10 mouse cellular contexts compared by ENCODE assay signal in the genomic region with DNA sequence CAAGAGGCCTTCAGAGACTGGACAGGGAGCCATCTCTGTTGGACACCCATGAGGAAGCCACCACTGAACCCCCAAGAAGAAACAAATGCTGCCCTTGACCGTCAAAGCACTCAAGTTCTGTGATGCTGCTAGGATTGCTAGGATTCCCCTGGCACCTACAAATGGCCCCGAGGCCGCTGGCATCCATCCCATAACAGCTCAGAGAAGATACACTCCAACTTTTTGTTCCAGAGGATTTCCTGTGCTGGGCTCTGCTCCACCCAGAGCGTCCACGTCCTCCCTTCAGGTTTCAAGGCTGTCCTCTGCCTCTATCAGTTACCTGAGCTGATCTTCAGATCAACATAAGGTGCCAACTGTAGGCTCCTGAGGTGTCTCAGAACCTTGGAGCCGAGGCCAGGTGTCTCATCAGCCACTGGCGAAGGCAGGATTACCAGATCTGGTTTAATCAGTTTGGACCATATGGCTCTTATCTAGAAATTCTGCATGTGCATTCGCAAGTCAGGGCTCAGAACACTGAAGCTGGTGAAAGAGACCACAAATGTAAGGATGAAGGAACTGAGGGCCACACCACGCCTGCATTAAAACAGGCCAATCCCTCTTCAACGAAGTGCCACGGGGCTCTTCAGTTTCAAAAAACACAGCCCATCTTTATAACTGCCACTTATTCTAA. TPM values are rescaled to one million over a fixed set of nuclear protein-coding genes. Genes with fewer than 3 reads are reported as not detected.
A peak's percentile ranks its signal among the peaks of the same experiment; 100 is the strongest.
DNase-seq lines count a peak whose midpoint lies in the region; ATAC-seq and TF ChIP-seq lines count a peak whose summit lies in the region.
"Had no signal": no experiment of that assay in that cellular context is flagged by ENCODE, and none has a peak within 500 bp of the region (broad histone marks: within the 10 kb centered on the region; RNA-seq: fewer than 3 reads in every experiment).

No protein-coding gene starts in this region.

- no peak for TF ChIP-seq EP300 in lung, postnatal 0 days (IDR thresholded peaks at IDR 0.05)

- H3K9ac ChIP-seq in hindbrain, postnatal 0 days (replicated peaks; ENCODE audit: low read length): no peak overlapping the region
- H3K9ac ChIP-seq in hindbrain, embryonic 11.5 days (ENCODE audit: low read depth, low read length): no peak overlapping the region
- H3K9ac ChIP-seq in lung, postnatal 0 days (replicated peaks; ENCODE audit: low read depth): no peak overlapping the region
- H3K9ac ChIP-seq in forebrain, embryonic 16.5 days (replicated peaks; ENCODE audit: low read depth, low read length): no peak overlapping the region
- H3K9ac ChIP-seq: neural tube, embryonic 12.5 days had no signal

- no peaks in the 10 kb centered on the region for H3K36me3 ChIP-seq in hindbrain, postnatal 0 days (ENCODE audit: insufficient read depth, low read length)
- no peaks in the 10 kb centered on the region for H3K36me3 ChIP-seq in hindbrain, embryonic 11.5 days (ENCODE audit: control insufficient read depth, insufficient read depth, low read length)
- H3K36me3 ChIP-seq in lung, postnatal 0 days (ENCODE audit: insufficient read depth, low read length): no peaks in the 10 kb centered on the region
- no peaks in the 10 kb centered on the region for H3K36me3 ChIP-seq in forebrain, embryonic 16.5 days (ENCODE audit: control insufficient read depth, insufficient read depth)
- H3K36me3 ChIP-seq: neural tube, embryonic 12.5 days had no signal

- WGBS in hindbrain, postnatal 0 days: 79% methylated on average over 11 of the region's 11 CpGs
- 89% methylated on average over 11 of the region's 11 CpGs for WGBS in hindbrain, embryonic 11.5 days
- 77% methylated on average over 11 of the region's 11 CpGs for WGBS in lung, postnatal 0 days
- 85% methylated on average over 11 of the region's 11 CpGs for WGBS in forebrain, embryonic 16.5 days

- no peak overlapping the region for H3K27ac ChIP-seq in hindbrain, postnatal 0 days
- no peak overlapping the region for H3K27ac ChIP-seq in hindbrain, embryonic 11.5 days (ENCODE audit: low read depth, low read length)
- no peak overlapping the region for H3K27ac ChIP-seq in lung, postnatal 0 days (ENCODE audit: low read length)
- H3K27ac ChIP-seq in forebrain, embryonic 16.5 days (ENCODE audit: low read length): no peak overlapping the region
- H3K27ac ChIP-seq: neural tube, embryonic 12.5 days had no signal

- H3K4me3 ChIP-seq in hindbrain, postnatal 0 days (ENCODE audit: low read length): no peak overlapping the region
- no peak overlapping the region for H3K4me3 ChIP-seq in hindbrain, embryonic 11.5 days (ENCODE audit: low read depth, low read length)
- H3K4me3 ChIP-seq in lung, postnatal 0 days (ENCODE audit: low read depth, low read length): peak overlapping the region; percentile 8; the same call in 1 of the 2 replicates
- H3K4me3 ChIP-seq in forebrain, embryonic 16.5 days (replicated peaks; ENCODE audit: low read length): no peak overlapping the region
- H3K4me3 ChIP-seq: neural tube, embryonic 12.5 days had no signal

- no peaks in the 10 kb centered on the region for H3K4me1 ChIP-seq in hindbrain, postnatal 0 days (ENCODE audit: insufficient read depth, low read length)
- no peaks in the 10 kb centered on the region for H3K4me1 ChIP-seq in hindbrain, embryonic 11.5 days (replicated peaks; ENCODE audit: control insufficient read depth, insufficient read depth, low read length)
- H3K4me1 ChIP-seq in lung, postnatal 0 days (ENCODE audit: insufficient read depth, low read depth, low read length): no peaks in the 10 kb centered on the region; the same call in 1 of the 2 replicates
- H3K4me1 ChIP-seq in forebrain, embryonic 16.5 days (replicated peaks; ENCODE audit: control insufficient read depth, insufficient read depth, low read length): peaks cover 5% of the 10 kb centered on the region; the same call in 1 of the 2 replicates
- H3K4me1 ChIP-seq: neural tube, embryonic 12.5 days had no signal

- peak overlapping the region; percentile 89; the same call in 1 of the 2 replicates for H3K4me2 ChIP-seq in hindbrain, postnatal 0 days (ENCODE audit: low read depth, low read length)
- H3K4me2 ChIP-seq in hindbrain, embryonic 11.5 days (replicated peaks; ENCODE audit: low read depth, low read length): no peak overlapping the region
- peak overlapping the region; percentile 87 for H3K4me2 ChIP-seq in lung, postnatal 0 days (replicated peaks; ENCODE audit: low read depth, low read length)
- H3K4me2 ChIP-seq in forebrain, embryonic 16.5 days (ENCODE audit: low read length): no peak overlapping the region

- no peak for DNase-seq in hindbrain, postnatal 0 days (ENCODE audit: low spot score)
- DNase-seq in hindbrain, embryonic 11.5 days (ENCODE audit: low spot score): no peak
- DNase-seq in heart, postnatal 4 days: peak; percentile 51
- no peak for DNase-seq in lung, postnatal 0 days (ENCODE audit: low spot score)
- no peak for DNase-seq in right cerebral cortex, adult 2 months (ENCODE audit: low spot score in 2 of 2)

- no peaks in the 10 kb centered on the region for H3K9me3 ChIP-seq in hindbrain, postnatal 0 days (ENCODE audit: low read length)
- H3K9me3 ChIP-seq in hindbrain, embryonic 11.5 days (ENCODE audit: control insufficient read depth, low read length): no peaks in the 10 kb centered on the region
- H3K9me3 ChIP-seq in lung, postnatal 0 days (ENCODE audit: low read length): no peaks in the 10 kb centered on the region
- no peaks in the 10 kb centered on the region for H3K9me3 ChIP-seq in forebrain, embryonic 16.5 days (ENCODE audit: control insufficient read depth, low read length)
- H3K9me3 ChIP-seq: neural tube, embryonic 12.5 days had no signal

- ATAC-seq in hindbrain, postnatal 0 days: no peak
- no peak for ATAC-seq in hindbrain, embryonic 11.5 days (ENCODE audit: low FRiP score)
- ATAC-seq in common myeloid progenitor, adult 5-6 weeks (replicated peaks; ENCODE audit: low read depth, poor library complexity, severe bottlenecking): peak; percentile 46; the same call in 1 of the 2 replicates
- no peak for ATAC-seq in lung, postnatal 0 days
- no peak for ATAC-seq in forebrain, embryonic 16.5 days
- ATAC-seq in frontal cortex, adult (ENCODE audit: low TSS enrichment): no peak

- no peak for TF ChIP-seq CTCF in hindbrain, postnatal 0 days (IDR thresholded peaks at IDR 0.05; ENCODE audit: low read depth)
- no peak for TF ChIP-seq CTCF in lung, postnatal 0 days (IDR thresholded peaks at IDR 0.05)

- no peaks in the 10 kb centered on the region for H3K27me3 ChIP-seq in hindbrain, postnatal 0 days (ENCODE audit: insufficient read depth, low read length)
- H3K27me3 ChIP-seq in hindbrain, embryonic 11.5 days (ENCODE audit: control insufficient read depth, insufficient read depth, low read length): peaks cover 12% of the 10 kb centered on the region
- no peaks in the 10 kb centered on the region for H3K27me3 ChIP-seq in lung, postnatal 0 days (replicated peaks; ENCODE audit: insufficient read depth, low read length)
- peaks cover 16% of the 10 kb centered on the region for H3K27me3 ChIP-seq in forebrain, embryonic 16.5 days (replicated peaks; ENCODE audit: control insufficient read depth, insufficient read depth, low read length)

RNA-seq across cellular contexts. Expression of gene Proser2, which starts 1.7 kb away (rescaled TPM):
- total RNA-seq in hindbrain, postnatal 0 days (2014; rRNA removed): 8.9 and 9.8 TPM in 2 replicates
- polyA plus RNA-seq in hindbrain, postnatal 0 days (2015; fragmentation: Nextera tagmentation; extraction: Ambion mirVana): 8.0 and 10.2 TPM in 2 replicates
- polyA plus RNA-seq in hindbrain, embryonic 11.5 days (2014; fragmentation: Nextera tagmentation; extraction: Ambion mirVana): 2.3 and 3.4 TPM in 2 replicates
- 0.64 and 1.0 TPM in 2 replicates for total RNA-seq in common myeloid progenitor, adult 5-6 weeks (2017)
- 10 to 100 TPM; 13.3 to 15.6 TPM for total RNA-seq in heart, postnatal 4 days (2021)
- polyA plus RNA-seq in lung, postnatal 0 days (2015; fragmentation: Nextera tagmentation; extraction: Ambion mirVana): 14.0 and 15.2 TPM in 2 replicates
- 3.7 and 4.0 TPM in 2 replicates for polyA plus RNA-seq in forebrain, embryonic 16.5 days (2015; fragmentation: Nextera tagmentation; extraction: Ambion mirVana)
- total RNA-seq: granulocyte monocyte progenitor cell, adult 5-6 weeks had no signal

Comparison
In these comparisons a context has a peak if more than half of its experiments do, and no peak if none do; other contexts are left out.
1. H3K4me2 ChIP-seq: peak in hindbrain, postnatal 0 days (single experiment) and lung, postnatal 0 days (single experiment); none in hindbrain, embryonic 11.5 days (single experiment) and forebrain, embryonic 16.5 days (single experiment).